Mouse (Mus musculus) leukemia stem cell, adult 10-12 weeks (primary cell): ENCODE measurements around the gene Tmem258. TPM values are rescaled to one million over a fixed set of nuclear protein-coding genes. Genes with fewer than 3 reads are reported as not detected.

ENCODE experiments used
- polyA plus RNA-seq: library from polyadenylated mRNA; stranded (reverse); fragments of >175 nt; gene quantifications from 2 replicates; pipeline ENCODE4 v1.2.3, GENCODE M21; 2012; ENCODE audit warnings: low replicate concordance

Gene Tmem258
- 8.3 and 10.4 TPM in 2 replicates for polyA plus RNA-seq

GRCm38 (mm10) chr19:10203848-10204615 lies at the start of gene Tmem258, which contains the start of gene Fen1:
Tmem258 (plus strand) TSS chr19:10204014.
Fen1 (minus strand) TSS chr19:10204169.

DNA sequence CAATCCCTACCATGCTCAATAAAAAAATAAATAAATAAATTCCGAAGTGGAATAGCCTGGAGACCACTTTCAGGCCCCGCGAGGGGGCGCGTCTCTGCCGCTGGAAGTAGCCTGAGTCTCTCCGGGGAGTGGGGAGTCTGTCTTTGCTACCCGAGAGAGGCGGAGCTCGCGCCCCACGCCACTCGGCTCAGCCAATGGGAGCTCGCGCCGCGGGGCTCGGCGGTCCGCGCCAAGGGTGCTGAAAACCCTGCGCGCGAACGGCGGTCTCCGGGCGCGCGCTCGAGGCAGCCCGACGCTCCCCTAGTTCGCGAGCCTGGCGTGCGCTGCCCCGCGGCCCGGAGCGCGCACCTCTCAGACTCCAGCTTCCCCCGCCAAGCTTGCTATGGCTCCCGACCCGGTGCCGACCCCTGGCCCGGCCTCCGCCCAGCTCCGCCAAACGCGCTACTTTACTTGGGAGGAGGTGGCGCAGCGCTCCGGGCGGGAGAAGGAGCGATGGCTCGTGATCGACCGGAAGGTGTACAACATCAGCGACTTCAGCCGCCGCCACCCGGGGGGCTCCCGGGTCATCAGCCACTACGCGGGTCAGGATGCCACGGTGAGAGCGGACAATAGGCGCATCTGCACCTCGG lies 21.0 kb upstream of the Tmem258 start, which contains the start of gene Fads1:
TSS of gene Fads1 (plus strand) at position 219 of the 629 bp plus-strand sequence.

GRCm38 (mm10) chr19:10240654-10241305 lies 37.0 kb downstream of the Tmem258 start, which contains the start of gene Myrf:
Myrf (minus strand) TSS chr19:10240748.

Other genes with a start within 250 kb of the Tmem258 start
- 22,439 and 22,473 TPM in 2 replicates for gene Fth1, start 223.4 kb upstream of the Tmem258 start, polyA plus RNA-seq
- gene Best1, start 202.4 kb upstream of the Tmem258 start, polyA plus RNA-seq: not detected in 2 replicates
- gene Rab3il1, start 202.3 kb upstream of the Tmem258 start, polyA plus RNA-seq: 87.5 and 239 TPM in 2 replicates
- gene Fads3, start 162.4 kb upstream of the Tmem258 start, polyA plus RNA-seq: 221 and 272 TPM in 2 replicates
- 36.5 and 67.5 TPM in 2 replicates for gene Fads2, start 102.3 kb upstream of the Tmem258 start, polyA plus RNA-seq
- 81.8 and 109 TPM in 2 replicates for gene Fads1, start 21.1 kb upstream of the Tmem258 start, polyA plus RNA-seq
- gene Fen1, start 155 bp downstream of the Tmem258 start, polyA plus RNA-seq: 34.7 and 79.8 TPM in 2 replicates
- gene Myrf, start 36.7 kb downstream of the Tmem258 start, polyA plus RNA-seq: 0.20 and 0.39 TPM in 2 replicates
- gene Dagla, start 100.9 kb downstream of the Tmem258 start, polyA plus RNA-seq: 0.33 and 0.92 TPM in 2 replicates
- 0.06 and 0.10 TPM in 2 replicates for gene Syt7, start 185.1 kb downstream of the Tmem258 start, polyA plus RNA-seq